Comparison of ENCODE assay signal across 8 mouse cellular contexts in the genomic region with DNA sequence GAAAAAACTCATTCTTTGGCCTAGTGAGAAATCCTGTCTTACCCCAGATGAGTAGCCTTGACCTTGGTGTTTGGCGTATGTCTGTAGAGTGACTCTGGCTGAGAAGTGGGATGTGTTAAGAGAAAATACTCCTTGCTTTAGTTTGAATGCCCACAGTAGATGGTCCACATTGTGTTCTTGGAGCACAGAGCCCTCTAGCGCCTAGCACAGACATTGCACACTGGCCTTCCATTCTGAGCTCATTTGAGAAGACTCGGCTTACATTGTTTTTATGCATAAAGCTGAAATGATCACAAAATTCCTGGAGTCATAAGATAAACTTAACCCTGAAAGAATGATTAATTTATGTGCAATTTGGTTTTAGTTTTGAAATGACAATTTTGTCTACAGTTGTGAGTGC.
A peak's percentile ranks its signal among the peaks of the same experiment; 100 is the strongest.
DNase-seq lines count a peak whose midpoint lies in the region; ATAC-seq and TF ChIP-seq lines count a peak whose summit lies in the region.

No protein-coding gene starts in this region.

- ATAC-seq in midbrain, embryonic 11.5 days (ENCODE audit: low FRiP score), result no peak
- ATAC-seq in midbrain, embryonic 16.5 days, result no peak
- ATAC-seq in megakaryocyte-erythroid progenitor cell, adult 5-6 weeks (replicated peaks; ENCODE audit: low FRiP score, low TSS enrichment, poor library complexity, severe bottlenecking), result no peak

- no peaks in the 10 kb centered on the region for H3K36me3 ChIP-seq in midbrain, embryonic 11.5 days (ENCODE audit: control insufficient read depth, insufficient read depth, low read length)
- no peaks in the 10 kb centered on the region for H3K36me3 ChIP-seq in midbrain, embryonic 16.5 days (ENCODE audit: control insufficient read depth, insufficient read depth, low read length)

- DNase-seq in gastrocnemius, adult 2 months, result no peak
- DNase-seq in gastrocnemius, postnatal 25 days, result no peak
- DNase-seq in midbrain, embryonic 11.5 days (ENCODE audit: low spot score, missing footprints), result peak; percentile 91
- peak; percentile 8 for DNase-seq in adipocyte (ENCODE audit: low spot score)
- peak; percentile 31 for DNase-seq in kidney, postnatal 10 days
- DNase-seq in thymus, postnatal 36 days, result no peak

- no peaks in the 10 kb centered on the region for H3K9me3 ChIP-seq in midbrain, embryonic 11.5 days (ENCODE audit: control insufficient read depth, low read length)
- H3K9me3 ChIP-seq in midbrain, embryonic 16.5 days (replicated peaks; ENCODE audit: control insufficient read depth, low read length, poor library complexity, severe bottlenecking), result no peaks in the 10 kb centered on the region

- H3K27ac ChIP-seq in gastrocnemius, adult 2 months, result no peak overlapping the region
- no peak overlapping the region for H3K27ac ChIP-seq in midbrain, embryonic 11.5 days (ENCODE audit: low read depth, low read length)
- H3K27ac ChIP-seq in midbrain, embryonic 16.5 days (ENCODE audit: low read length), result no peak overlapping the region

- peaks cover 4% of the 10 kb centered on the region; the same call in 1 of the 2 replicates for H3K4me1 ChIP-seq in midbrain, embryonic 11.5 days (ENCODE audit: control insufficient read depth, insufficient read depth, low read length)
- H3K4me1 ChIP-seq in midbrain, embryonic 16.5 days (ENCODE audit: control insufficient read depth, insufficient read depth, low read length), result peaks cover 3% of the 10 kb centered on the region; the same call in 1 of the 2 replicates

- intact Hi-C loops in gastrocnemius, adult 2 months (cut with DNase I), result no loop called here

- no peak overlapping the region for H3K4me2 ChIP-seq in midbrain, embryonic 11.5 days
- H3K4me2 ChIP-seq in midbrain, embryonic 16.5 days (ENCODE audit: low read length), result no peak overlapping the region

- 48% methylated on average over 3 of the region's 3 CpGs for WGBS in midbrain, embryonic 11.5 days
- 47% methylated on average over 3 of the region's 3 CpGs for WGBS in midbrain, embryonic 16.5 days

- H3K9ac ChIP-seq in midbrain, embryonic 11.5 days (ENCODE audit: low read length), result no peak overlapping the region
- H3K9ac ChIP-seq in midbrain, embryonic 16.5 days (ENCODE audit: low read depth, low read length), result no peak overlapping the region

- no peaks in the 10 kb centered on the region for H3K27me3 ChIP-seq in midbrain, embryonic 11.5 days (ENCODE audit: control insufficient read depth, insufficient read depth, low read length)
- H3K27me3 ChIP-seq in midbrain, embryonic 16.5 days (ENCODE audit: control insufficient read depth, insufficient read depth, low read depth, low read length), result no peaks in the 10 kb centered on the region

- peak; percentile 60 for TF ChIP-seq CTCF in gastrocnemius, adult 2 months (IDR thresholded peaks at IDR 0.05)

- no peak overlapping the region for H3K4me3 ChIP-seq in gastrocnemius, adult 2 months
- H3K4me3 ChIP-seq in midbrain, embryonic 11.5 days (ENCODE audit: low read depth, low read length), result no peak overlapping the region
- no peak overlapping the region for H3K4me3 ChIP-seq in midbrain, embryonic 16.5 days (ENCODE audit: low read depth, low read length)

Comparison
In these comparisons a context has a peak if more than half of its experiments do, and no peak if none do; other contexts are left out.
1. DNase-seq: peak in midbrain, embryonic 11.5 days (single experiment), adipocyte (single experiment) and kidney, postnatal 10 days (single experiment); none in gastrocnemius, adult 2 months (single experiment), gastrocnemius, postnatal 25 days (single experiment) and thymus, postnatal 36 days (0 of 2).